Mouse (Mus musculus): ENCODE measurements around the gene Ephb2. TPM values are rescaled to one million over a fixed set of nuclear protein-coding genes. Genes with fewer than 3 reads are reported as not detected.
A peak's percentile ranks its signal among the peaks of the same experiment; 100 is the strongest.

Gene Ephb2
- polyA plus RNA-seq, 1 experiment from 2014 or later = 4.6 TPM

DNA sequence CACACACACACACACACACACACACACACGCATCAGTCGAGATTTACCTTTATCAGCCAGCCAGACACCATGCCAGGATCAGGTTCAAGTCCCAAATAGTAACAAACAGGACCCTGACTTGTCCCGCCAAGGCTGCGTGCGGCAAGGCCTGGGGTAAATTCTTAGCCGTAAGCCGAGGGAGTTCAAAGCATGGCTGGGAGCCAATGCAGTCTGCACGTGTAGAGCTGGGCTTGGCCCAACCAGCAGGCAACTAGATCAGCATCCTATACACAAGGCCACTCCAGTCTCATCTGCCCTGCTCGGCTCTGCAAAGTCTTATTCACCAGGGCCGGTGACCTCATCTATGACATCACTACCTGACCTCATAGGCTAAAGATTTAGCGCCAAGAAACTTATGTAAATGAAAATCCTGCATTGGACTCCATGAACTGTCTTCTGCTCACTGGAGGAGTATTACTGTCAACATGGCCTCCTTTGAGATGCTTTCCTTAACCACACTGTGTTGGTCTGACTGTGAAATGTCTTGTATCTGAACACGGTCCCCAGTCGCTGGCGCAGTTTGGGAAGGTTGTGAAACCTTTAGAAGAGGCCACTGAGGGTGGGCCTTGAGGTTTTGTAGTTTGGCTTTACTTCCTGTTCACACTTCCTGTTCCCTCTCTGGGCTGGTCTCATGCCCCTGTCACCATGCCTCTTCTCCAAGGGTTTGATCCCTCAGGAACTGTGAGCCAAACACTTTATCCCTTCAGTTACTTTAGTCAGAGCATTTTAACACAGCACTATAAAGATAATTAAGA lies 117.4 kb downstream of the Ephb2 start:
- 83% methylated on average over 14 of the region's 14 CpGs for WGBS
- TF ChIP-seq CTCF (IDR thresholded peaks at IDR 0.05; ENCODE audit: low read depth) = no peak
- no peak for ATAC-seq (replicated peaks; ENCODE audit: low FRiP score, low read depth)
- no peaks in the 10 kb centered on the region for H3K9me3 ChIP-seq (replicated peaks; ENCODE audit: low read length)
- H3K4me1 ChIP-seq (replicated peaks; ENCODE audit: insufficient read depth, low read length) = no peaks in the 10 kb centered on the region
- H3K4me3 ChIP-seq (replicated peaks; ENCODE audit: low read depth, low read length) = no peak overlapping the region
- no peaks in the 10 kb centered on the region for H3K27me3 ChIP-seq (ENCODE audit: insufficient read depth, low read length)
- no peak overlapping the region for H3K27ac ChIP-seq
- DNase-seq (ENCODE audit: low spot score) = no peak
- H3K4me2 ChIP-seq (ENCODE audit: low read length) = no peak overlapping the region
- no peaks in the 10 kb centered on the region for H3K36me3 ChIP-seq (ENCODE audit: insufficient read depth, low read length)
- H3K9ac ChIP-seq (ENCODE audit: low read depth, low read length) = no peak overlapping the region

DNA sequence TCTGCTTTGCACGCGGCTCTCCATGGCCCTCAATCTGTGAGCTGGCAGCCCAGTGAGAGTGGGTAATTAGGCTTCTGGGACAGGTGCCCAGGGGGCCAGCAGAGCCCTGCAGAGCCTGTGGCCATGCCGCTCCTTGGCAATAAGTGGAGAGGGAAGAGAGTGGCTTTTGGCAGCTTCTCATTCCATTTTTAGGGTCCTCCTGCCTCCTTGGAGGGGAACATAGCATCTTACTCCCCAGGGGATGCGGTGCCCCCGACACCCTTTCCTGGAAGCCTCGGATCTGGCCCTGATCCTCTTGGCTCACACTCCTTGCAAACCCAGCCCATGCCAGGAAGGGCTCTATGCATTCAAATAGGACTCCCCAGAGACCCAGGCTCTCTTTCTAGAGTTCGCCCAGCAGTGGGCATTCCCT lies 119.2 kb downstream of the Ephb2 start:
- DNase-seq (ENCODE audit: low spot score) = no peak
- no peaks in the 10 kb centered on the region for H3K27me3 ChIP-seq (ENCODE audit: insufficient read depth, low read length)
- no peaks in the 10 kb centered on the region for H3K36me3 ChIP-seq (ENCODE audit: insufficient read depth, low read length)
- no peaks in the 10 kb centered on the region for H3K9me3 ChIP-seq (replicated peaks; ENCODE audit: low read length)
- H3K4me3 ChIP-seq (replicated peaks; ENCODE audit: low read depth, low read length) = no peak overlapping the region
- H3K4me2 ChIP-seq (ENCODE audit: low read length) = no peak overlapping the region
- no peak overlapping the region for H3K9ac ChIP-seq (ENCODE audit: low read depth, low read length)
- H3K27ac ChIP-seq = no peak overlapping the region
- WGBS = 70% methylated on average over 7 of the region's 7 CpGs
- TF ChIP-seq CTCF (IDR thresholded peaks at IDR 0.05; ENCODE audit: low read depth) = no peak
- no peaks in the 10 kb centered on the region for H3K4me1 ChIP-seq (replicated peaks; ENCODE audit: insufficient read depth, low read length)
- no peak for ATAC-seq (replicated peaks; ENCODE audit: low FRiP score, low read depth)

DNA sequence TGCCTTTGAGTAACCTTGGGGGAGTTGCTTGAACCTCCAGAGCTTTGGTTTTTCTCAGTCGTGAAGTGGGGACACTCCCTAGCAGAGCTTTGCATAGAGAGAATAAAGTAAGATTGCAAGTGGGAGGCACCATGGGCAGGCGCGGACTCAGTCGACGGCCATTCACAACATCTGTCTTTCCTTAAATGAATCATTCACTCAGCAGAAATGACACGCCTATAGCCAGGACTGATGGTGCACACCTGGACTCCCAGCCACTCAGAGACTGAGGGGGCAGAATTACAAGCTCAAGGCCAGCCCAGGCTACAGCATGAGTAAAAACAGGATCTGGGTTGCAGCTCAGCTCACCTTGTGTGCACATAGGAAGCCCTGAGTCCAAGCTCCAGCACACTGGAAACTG lies 121.3 kb downstream of the Ephb2 start:
- ATAC-seq (replicated peaks; ENCODE audit: low FRiP score, low read depth) (no peak), DNase-seq (ENCODE audit: low spot score) (no peak)
- H3K27me3 ChIP-seq (ENCODE audit: insufficient read depth, low read length) = no peaks in the 10 kb centered on the region
- H3K27ac ChIP-seq = no peak overlapping the region
- 36% methylated on average over 6 of the region's 6 CpGs for WGBS
- H3K4me3 ChIP-seq (replicated peaks; ENCODE audit: low read depth, low read length) = no peak overlapping the region
- no peak overlapping the region for H3K4me2 ChIP-seq (ENCODE audit: low read length)
- no peak for TF ChIP-seq CTCF (IDR thresholded peaks at IDR 0.05; ENCODE audit: low read depth)
- no peaks in the 10 kb centered on the region for H3K36me3 ChIP-seq (ENCODE audit: insufficient read depth, low read length)
- H3K9me3 ChIP-seq (replicated peaks; ENCODE audit: low read length) = no peaks in the 10 kb centered on the region
- H3K4me1 ChIP-seq (replicated peaks; ENCODE audit: insufficient read depth, low read length) = no peaks in the 10 kb centered on the region
- no peak overlapping the region for H3K9ac ChIP-seq (ENCODE audit: low read depth, low read length)

DNA sequence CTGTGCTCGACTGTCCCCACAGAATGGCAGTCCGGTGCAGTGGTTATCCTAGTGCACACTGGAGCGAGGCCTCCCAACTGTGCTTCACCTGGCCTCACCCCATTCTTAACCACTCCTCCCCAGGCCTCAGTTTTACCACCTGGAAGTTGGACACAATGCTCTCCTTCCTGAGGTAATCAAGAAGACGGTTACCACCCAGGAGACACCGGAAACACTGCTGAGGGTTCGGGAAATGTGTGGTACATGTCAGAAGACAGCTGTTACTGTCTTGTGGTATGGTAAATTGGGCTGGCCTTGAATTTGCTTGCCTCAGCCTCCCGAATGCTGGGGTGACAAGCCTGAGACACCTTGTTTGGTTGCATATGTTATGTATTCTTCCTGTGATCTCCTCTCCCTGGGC lies 121.9 kb downstream of the Ephb2 start:
- H3K9ac ChIP-seq (ENCODE audit: low read depth, low read length) = no peak overlapping the region
- DNase-seq (ENCODE audit: low spot score) (no peak), ATAC-seq (replicated peaks; ENCODE audit: low FRiP score, low read depth) (no peak)
- H3K4me2 ChIP-seq (ENCODE audit: low read length) = no peak overlapping the region
- H3K4me3 ChIP-seq (replicated peaks; ENCODE audit: low read depth, low read length) = no peak overlapping the region
- no peaks in the 10 kb centered on the region for H3K36me3 ChIP-seq (ENCODE audit: insufficient read depth, low read length)
- TF ChIP-seq CTCF (IDR thresholded peaks at IDR 0.05; ENCODE audit: low read depth) = no peak
- no peak overlapping the region for H3K27ac ChIP-seq
- H3K27me3 ChIP-seq (ENCODE audit: insufficient read depth, low read length) = no peaks in the 10 kb centered on the region
- H3K4me1 ChIP-seq (replicated peaks; ENCODE audit: insufficient read depth, low read length) = no peaks in the 10 kb centered on the region
- 85% methylated on average over 7 of the region's 7 CpGs for WGBS
- no peaks in the 10 kb centered on the region for H3K9me3 ChIP-seq (replicated peaks; ENCODE audit: low read length)

- H3K4me3 ChIP-seq (replicated peaks; ENCODE audit: low read depth, low read length) = no peak overlapping the region
- 86% methylated on average over 3 of the region's 3 CpGs for WGBS
- no peak overlapping the region for H3K4me2 ChIP-seq (ENCODE audit: low read length)
- H3K9me3 ChIP-seq (replicated peaks; ENCODE audit: low read length) = no peaks in the 10 kb centered on the region
- ATAC-seq (replicated peaks; ENCODE audit: low FRiP score, low read depth) (no peak), DNase-seq (ENCODE audit: low spot score) (no peak)
- no peak for TF ChIP-seq CTCF (IDR thresholded peaks at IDR 0.05; ENCODE audit: low read depth)
- H3K4me1 ChIP-seq (replicated peaks; ENCODE audit: insufficient read depth, low read length) = no peaks in the 10 kb centered on the region
- H3K9ac ChIP-seq (ENCODE audit: low read depth, low read length) = no peak overlapping the region
- H3K27ac ChIP-seq = no peak overlapping the region
- H3K27me3 ChIP-seq (ENCODE audit: insufficient read depth, low read length) = no peaks in the 10 kb centered on the region
- no peaks in the 10 kb centered on the region for H3K36me3 ChIP-seq (ENCODE audit: insufficient read depth, low read length)
Measured at GRCm38 (mm10) chr4:136713431-136713830, 122.4 kb downstream of the Ephb2 start.

GRCm38 (mm10) chr4:136711985-136712768 lies 123.6 kb downstream of the Ephb2 start:
- ATAC-seq (replicated peaks; ENCODE audit: low FRiP score, low read depth) = no peak
- 44% methylated on average over 20 of the region's 20 CpGs for WGBS
- H3K4me2 ChIP-seq (ENCODE audit: low read length) = no peak overlapping the region

More at GRCm38 (mm10) chr4:136711985-136712768, 123.6 kb downstream of the Ephb2 start:
- Histone ChIP-seq H3K27me3 (ENCODE audit: insufficient read depth, low read length) (no peaks in the 10 kb centered on the region), H3K27ac (0 out of 2 replicates have a peak overlapping the region, but pooled peaks have one; percentile 13), H3K9ac (ENCODE audit: low read depth, low read length) (no peak overlapping the region), H3K4me3 (replicated peaks; ENCODE audit: low read depth, low read length) (no peak overlapping the region), H3K4me1 (replicated peaks; ENCODE audit: insufficient read depth, low read length) (no peaks in the 10 kb centered on the region; the same call in 1 of the 2 replicates), H3K9me3 (replicated peaks; ENCODE audit: low read length) (no peaks in the 10 kb centered on the region), H3K36me3 (ENCODE audit: insufficient read depth, low read length) (no peaks in the 10 kb centered on the region)
- no peak for TF ChIP-seq CTCF (IDR thresholded peaks at IDR 0.05; ENCODE audit: low read depth)
- no peak for DNase-seq (ENCODE audit: low spot score)

All from kidney, postnatal 0 days (tissue).